Mouse (Mus musculus) liver, embryonic 14.5 days (tissue): ENCODE measurements around the gene Bace1.

ENCODE experiments used
- CTCF ChIP-seq: IDR thresholded peaks from 2 replicates; pipeline ENCODE4 v1.5.1; 2016; ENCODE audit warnings: antibody characterized with exemption, low read depth, control low read depth
- EP300 ChIP-seq: IDR thresholded peaks from 2 replicates; pipeline ENCODE4 v1.6.1; 2016; ENCODE audit warnings: antibody characterized with exemption, low read depth

DNA sequence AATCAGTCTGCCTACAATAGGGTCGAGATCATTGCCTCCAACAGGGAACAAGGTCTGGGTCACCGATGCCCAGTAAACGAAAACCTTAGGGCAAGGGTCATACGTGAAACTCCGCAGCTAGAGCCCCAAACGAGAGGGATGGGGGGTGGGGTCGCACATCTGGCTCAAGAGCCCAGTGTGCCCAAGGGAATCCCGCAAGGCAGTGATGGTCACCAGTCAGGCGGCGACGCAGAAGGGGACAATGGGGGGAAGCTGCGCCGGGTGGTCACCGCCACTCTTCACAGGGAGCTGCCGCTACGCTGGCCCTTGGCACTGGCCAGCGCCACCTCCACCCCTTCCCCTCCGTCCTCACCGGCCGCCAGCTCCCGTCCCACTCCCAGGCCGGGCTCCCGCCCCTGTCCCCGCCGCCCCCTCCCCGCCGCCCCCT, 67.4 kb downstream of the Bace1 start:
- TF ChIP-seq EP300 (no peak), CTCF (no peak)
